Mouse (Mus musculus) yolk sac, embryonic 10.5 days (tissue): ENCODE measurements around the gene Sema3a.

Experiments
- DNase-seq: peaks from one replicate; pipeline ENCODE4 v3.0.0-alpha.2; 2017; ENCODE audit warnings: low spot score

The Sema3a gene

DNA sequence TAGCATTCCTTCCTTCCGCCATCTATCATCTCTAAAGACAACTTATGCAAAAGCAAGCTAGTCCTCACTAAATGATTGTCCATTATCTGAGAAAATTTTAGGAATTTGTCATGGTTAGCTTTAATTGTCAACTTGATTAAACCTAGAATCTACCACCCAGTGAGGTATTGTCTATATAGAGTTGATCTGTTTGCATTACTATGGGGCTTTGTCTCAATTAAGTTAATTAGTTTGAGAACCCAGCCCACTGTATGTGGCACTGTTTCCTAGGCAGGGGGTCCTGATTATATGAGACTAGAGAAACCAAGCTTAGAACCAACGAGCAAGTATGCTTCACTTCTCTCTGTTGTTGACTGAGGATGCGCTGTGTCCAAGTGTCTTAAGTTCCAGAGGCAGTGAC, 194.9 kb downstream of the Sema3a start:
- DNase-seq, result no peak

DNA sequence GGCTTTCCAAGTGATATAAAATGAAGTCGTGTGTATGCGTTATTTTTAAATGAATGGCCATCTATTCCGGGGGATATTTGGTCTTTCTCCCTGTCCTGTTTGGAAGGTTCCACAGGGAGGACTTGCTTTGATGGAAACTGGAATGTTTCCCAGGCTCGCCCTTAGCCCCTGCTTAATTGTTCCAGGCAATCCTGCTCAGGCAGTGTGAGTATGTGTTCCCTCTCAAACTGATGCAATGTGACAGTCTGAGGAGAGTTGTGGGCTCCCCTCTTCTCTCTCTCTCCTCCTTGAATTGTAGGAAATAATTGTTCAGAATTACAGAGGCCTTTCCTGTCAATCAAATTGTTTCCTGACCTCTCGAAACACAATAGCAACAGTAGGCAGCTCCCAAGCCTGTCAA, 202.1 kb downstream of the Sema3a start:
- no peak for DNase-seq

DNA sequence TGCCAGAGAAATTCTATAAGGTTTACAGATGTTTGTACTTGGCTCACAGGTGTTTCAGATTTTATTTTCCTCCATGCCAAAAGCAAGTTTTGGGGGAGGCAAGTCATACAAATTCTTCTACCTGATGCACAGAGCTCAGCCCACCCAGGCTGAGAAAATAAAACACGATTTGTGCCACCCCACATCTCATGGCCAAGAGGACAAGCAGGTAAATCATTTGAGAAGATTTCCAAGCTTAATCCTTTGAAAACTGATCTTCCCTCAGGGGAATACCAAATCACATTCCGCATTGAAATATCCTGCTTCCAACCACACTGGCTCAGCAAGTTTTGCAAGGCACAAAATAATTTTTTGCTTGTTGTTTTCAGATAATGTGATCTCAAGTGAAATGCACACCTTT, 206.2 kb downstream of the Sema3a start:
- DNase-seq, result no peak

DNA sequence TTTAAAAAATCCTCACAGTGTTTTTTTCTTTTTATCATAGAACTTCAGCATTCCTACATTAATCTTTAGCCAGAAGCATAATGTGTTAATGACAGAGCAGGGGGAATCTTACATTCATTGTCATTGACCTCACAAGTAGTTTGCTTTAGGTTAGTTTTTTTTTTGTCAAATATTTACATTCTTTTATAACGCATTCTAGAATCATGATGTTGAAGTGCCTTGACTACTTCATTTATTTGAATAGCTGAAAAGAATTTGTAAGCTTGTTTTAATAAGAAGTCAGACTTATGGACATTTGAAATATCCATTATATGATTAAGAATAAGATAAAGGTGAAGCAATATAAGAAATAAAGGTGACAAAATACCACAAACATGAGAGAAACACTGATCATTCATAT, 212.5 kb downstream of the Sema3a start:
- no peak for DNase-seq

DNA sequence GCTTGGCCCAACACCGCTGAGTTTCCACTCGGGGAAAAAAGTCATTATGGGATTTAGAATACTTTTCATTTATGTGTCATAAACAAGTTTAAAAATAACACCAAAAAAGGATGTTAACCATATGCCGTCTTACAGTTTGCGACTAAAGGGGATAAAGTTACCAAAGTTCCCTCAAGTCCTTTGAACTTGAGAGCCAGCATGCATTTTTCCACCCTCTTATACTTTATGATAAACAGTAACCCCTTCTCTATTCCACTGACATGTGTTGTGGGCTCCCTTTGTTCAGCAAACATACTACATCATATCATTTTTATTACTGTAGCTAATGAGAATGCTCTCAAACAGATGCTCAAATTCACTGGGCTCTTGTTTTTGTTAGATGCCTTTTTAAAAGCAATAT, 221.9 kb downstream of the Sema3a start:
- DNase-seq, result no peak

DNA sequence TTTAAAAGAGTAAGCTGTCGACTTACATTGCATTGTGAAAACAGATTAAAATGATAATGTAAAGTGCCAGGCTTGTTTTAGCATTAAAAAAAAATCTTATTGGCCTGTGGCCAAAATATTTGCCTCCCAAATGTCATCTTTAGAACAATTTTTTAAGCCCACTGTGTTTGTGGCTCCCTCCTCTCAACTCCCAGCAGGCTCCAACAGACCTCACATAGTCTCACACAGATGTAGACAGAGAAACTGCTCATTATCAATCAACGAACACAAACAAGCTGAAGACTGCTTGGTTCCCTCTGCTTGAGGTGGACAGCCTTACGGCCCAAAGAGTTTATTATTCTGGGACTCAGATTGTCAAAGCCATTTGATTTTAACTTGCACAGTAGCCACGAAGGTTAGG, 226.4 kb downstream of the Sema3a start:
- DNase-seq, result no peak

DNA sequence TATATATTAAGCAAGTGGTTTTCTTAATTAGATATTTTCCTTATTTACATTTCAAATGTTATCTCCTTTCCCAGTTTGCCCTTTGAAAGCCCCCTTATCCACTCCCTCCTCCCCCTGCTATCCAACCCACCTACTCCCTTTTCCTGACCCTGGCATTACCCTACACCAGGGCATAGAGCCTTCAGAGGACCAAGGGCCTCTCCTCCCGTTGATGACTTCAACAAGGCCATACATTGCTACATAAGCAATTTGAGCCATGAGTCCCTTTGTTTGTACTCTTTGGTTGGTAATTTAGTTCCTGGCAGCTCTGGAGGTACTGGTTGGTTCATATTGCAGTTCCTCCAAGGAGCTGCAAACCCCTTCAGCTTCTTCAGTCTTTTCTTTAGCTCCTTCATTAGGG, 227.8 kb downstream of the Sema3a start:
- no peak for DNase-seq

DNA sequence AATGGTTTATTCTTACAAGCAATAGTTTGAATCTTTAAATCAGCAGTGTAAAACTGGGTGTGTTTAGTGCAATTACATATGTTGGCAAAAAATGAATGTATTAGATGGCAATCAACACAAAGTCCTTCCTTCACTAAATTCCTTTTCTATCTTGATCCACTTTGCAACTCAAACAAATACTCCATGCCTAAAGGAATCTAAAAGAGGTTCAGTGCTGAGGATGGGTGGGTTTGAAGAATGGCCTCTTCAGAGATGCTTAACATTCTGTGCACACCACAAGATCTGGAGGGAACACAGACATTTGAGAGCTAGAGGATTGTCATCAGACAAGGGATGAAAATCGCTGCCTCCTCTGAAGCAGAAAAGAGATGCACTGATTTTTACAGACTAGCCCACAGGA, 228.3 kb downstream of the Sema3a start:
- DNase-seq, result no peak

DNA sequence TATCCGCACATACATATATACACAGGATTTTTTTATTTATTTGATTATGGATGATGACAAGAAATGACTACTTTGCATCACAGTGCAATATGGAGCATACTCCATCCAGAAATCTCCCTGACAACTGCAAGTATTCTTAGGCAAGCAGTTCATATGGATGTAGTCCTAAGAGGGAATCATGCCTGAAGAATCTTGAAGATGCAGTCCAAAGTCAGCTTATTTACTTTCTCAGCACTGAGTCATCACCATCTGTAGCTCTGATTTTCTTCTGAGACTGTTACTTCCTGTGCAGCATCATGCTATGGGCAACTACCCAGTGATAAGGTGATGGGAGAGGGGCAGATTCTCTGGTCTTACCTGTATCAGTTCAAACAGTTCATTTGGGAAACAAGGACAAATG, 229.7 kb downstream of the Sema3a start:
- no peak for DNase-seq

DNA sequence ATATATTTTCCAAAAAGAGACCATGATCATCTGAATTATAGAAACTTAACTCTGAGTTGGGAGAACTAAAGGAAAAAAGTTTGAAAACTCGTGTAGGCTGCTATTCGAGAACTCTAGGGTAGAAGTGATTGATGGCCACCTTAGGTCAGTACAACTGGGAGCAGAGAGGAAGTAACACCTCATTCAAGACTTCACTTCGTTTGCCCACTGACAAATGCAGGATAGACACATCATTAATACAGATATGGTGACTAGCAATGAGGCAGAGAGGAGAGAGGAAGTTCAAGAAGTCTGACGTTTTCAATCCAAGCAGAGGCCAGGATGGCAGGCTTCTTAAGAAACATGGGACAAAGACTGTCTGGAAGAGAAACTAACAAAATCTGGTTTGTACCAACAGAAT, 233.6 kb downstream of the Sema3a start:
- DNase-seq, result no peak

DNA sequence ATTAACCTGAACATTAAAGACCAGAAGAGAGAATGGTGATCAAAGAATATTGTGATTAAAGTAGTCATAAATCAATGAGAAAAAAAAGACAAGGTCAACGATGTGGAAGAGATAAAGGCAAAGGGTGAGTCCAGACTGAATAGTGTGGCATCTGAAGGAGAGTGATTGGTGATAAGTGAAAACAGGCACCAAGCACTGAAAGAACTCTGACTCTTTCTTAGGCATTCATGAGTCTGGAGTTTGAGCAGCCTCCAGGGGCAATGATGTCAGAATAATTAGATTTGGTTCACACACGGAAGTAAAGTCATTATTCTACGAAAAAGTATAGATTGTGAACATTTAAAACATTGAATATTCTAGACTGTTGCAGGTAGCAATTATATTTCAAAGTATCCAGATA, 235.5 kb downstream of the Sema3a start:
- no peak for DNase-seq

DNA sequence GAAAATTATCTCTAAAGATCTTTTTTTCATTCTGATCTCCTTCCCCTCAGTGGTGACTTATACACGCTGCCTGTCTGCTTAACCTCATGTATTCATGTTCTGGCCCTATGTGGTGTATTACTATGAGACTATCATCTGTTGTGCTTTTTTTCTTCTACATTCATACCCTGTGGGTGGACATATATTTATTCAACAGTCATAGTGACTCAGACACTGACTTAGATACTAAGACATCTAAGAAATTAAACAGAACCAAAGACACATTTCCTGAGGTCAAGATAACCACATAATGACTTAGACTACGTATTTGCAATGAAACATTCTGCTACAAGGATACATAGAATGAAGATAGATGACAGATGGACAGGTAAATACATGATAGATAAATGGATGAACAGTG, 239.9 kb downstream of the Sema3a start:
- DNase-seq, result no peak

DNA sequence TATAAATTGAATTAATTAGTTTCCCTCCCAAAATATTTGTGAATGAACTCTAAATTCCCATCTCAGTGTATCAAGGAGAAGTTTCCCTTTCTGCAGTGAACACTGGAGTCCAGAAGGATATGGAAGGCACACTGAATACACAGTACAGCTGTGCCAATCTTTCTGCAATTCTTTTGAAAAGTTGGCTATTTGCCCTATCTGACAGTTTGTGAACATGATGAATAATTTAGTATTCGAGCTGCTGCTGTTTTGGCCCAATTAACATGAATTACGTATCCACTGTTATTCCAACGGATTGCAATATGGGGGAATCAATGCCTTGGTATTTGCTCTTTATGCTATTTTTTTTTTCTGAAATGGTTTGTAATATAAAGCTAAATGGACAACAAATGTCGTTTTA, 254.0 kb downstream of the Sema3a start:
- no peak for DNase-seq

DNA sequence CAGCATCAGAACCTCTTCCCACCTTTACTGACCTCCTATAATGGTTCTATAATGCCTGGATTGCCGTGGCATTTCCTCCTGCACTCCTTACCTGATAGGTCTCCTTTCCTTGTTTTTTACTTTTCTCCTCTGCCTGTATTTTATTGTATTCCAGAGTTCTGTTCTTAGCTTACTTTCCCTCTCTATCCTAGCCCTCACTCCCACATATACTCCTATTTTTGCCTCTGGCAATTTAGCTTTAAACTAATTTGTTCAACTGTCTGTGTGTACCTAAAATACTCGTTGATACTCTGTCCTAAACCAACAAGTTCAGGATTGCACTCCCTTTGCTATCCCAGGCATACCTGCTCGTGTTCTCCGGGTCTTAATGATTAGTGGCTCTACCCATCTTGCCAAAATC, 258.8 kb downstream of the Sema3a start:
- no peak for DNase-seq

DNA sequence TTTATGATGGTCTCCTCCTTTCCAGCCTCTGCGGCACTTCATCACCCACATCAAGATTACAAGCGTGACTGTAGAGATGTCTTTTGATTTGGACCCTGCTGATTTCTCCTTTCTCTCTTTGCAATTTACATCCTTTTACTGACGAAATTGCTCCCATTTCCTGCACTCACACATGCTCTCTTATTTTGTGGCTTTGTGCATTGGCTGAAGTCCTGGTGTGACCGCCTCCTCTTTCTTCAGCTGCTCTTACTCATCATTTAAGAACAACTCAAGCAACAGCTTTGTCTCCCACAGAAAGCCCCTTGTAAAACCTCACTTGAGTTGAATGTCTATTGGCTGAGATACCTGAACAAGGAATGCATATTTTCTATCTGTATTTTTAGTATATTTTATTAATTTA, 259.5 kb downstream of the Sema3a start:
- DNase-seq, result no peak

DNA sequence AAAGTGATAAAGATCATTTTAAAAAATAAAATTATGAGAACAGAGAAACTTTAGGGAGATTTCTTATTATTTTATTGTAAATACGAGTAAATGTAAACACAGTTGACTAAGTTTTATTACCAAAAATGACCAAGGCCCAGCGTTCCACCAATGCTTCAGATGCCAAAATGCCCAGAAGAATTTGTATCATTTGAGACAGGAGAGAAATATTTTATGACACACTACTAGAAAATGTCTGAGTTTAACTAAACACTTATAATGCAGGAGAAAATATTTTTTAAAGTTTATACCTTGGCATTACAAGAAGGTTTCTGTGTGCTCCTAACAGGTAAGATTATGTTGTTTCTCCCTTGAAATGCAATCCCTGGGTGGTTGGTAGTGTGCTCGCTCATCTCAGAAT, 261.4 kb downstream of the Sema3a start:
- no peak for DNase-seq

DNA sequence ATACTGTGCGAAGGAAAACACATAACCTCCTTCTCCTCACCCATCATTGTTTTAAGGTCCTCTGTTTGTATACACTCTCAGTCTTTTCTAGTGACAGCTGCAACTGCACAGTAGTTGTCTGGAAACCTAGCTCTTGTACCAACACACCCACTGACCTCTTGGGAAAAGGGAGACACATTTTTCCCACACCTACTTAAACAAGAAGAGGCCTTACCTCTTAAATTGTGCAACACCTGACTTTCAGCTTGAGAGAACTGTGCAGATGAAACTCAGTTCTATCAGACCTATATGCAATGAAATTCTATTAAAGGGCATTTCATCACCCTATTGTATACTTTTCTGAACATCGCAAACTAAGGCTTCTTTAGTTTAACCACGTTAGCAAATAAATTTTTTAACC, 262.5 kb downstream of the Sema3a start:
- no peak for DNase-seq

DNA sequence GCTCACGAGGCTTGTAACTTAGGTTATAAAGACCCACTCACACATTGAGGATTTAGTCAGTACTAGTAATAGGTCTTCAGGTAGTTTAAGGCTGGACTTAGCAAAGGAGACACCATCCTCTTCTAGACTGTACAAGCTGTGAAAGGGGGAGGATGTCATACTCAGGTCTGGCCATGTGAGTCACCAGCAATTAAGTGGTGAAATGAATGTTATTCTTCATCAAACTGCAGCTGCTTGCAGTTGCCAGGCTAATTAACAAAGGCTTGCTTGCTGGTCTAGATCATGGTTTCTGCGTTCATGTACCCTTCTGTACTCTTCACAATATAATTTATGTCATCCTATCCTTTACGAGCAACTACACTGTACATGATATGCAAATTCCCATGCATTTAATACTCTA, 264.8 kb downstream of the Sema3a start:
- no peak for DNase-seq

DNA sequence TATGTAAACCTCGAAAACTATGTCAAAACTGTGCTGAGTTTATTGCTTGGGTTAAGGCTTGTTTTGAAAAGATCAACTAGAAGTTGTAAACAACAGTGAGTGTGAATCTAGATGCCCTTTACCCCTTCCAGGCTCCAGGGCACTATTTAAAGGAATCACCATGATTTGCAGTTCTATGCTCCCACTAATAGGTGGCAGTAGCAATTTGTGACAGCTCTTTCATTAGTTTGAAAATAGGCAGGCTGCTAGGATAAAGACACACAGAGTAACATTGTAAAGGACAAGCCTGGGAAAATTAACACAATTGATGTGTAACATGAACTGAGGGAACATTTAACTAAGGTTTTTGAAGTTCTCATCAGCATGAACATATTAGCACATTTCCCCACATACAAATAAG, 280.2 kb downstream of the Sema3a start:
- DNase-seq, result no peak

DNA sequence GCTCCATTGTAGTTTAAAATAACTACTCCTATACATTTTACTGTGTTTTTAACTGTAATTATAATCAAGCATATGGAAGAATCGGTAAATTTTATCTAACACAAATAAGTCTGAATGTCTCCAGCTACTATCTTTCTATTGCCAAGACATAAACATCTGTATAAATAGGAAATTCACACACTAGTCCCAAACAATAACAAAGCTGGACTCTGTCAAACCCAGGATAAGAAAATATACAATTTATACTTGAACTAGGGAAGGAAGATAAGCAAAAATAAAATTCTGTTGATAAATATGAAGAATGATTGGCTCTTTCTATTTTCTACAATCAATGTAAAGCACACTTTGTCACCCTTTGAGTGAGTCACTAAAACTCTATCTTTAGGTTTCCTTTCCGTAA, 280.9 kb downstream of the Sema3a start:
- DNase-seq, result no peak

DNA sequence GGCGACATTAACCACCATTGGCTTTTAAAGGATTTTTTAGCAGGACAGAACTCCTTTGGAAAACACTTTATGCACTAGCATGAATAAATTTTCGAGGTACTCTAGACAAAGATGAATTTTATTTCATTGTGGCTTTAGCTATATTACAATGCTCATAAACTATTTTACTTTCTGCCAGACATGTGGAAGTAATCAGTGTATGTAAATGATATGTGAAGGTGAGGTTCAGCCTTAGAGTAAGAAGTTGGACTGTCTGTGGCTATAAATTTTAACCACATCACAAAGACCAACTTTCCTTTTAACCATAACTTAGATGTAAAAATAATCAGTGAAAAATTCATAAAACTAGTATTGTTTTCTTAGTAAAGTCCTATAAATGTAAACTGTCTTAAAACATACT, 286.7 kb downstream of the Sema3a start:
- DNase-seq, result no peak

DNA sequence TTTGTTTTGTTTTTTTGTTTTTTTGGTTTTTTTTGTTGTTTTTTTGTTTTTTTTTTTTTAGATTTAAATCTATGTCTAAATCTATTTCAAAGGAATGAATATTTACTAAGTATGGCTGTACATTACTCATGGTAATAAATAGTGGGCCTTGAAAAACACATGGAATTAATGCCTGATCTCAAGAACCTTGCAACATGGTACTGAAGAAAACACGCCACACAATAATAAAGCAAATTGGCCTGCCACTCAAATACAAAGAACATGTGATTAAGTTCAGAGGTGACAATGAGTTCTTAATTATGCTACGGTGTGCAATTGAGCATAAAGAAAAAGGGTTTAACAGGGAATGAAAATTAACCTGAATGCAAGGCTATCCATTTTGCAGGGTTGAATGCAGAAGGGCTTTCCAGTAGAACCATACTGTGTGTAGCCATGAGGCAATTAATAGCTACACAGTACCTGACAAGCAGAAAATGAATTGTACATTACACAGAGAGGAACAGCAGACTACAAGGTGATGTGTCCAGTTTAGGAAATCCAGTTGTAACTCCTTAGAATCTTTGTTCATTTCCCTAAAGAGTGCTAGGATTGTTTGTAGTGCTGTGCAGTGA, 288.8 kb downstream of the Sema3a start:
- DNase-seq, result no peak

DNA sequence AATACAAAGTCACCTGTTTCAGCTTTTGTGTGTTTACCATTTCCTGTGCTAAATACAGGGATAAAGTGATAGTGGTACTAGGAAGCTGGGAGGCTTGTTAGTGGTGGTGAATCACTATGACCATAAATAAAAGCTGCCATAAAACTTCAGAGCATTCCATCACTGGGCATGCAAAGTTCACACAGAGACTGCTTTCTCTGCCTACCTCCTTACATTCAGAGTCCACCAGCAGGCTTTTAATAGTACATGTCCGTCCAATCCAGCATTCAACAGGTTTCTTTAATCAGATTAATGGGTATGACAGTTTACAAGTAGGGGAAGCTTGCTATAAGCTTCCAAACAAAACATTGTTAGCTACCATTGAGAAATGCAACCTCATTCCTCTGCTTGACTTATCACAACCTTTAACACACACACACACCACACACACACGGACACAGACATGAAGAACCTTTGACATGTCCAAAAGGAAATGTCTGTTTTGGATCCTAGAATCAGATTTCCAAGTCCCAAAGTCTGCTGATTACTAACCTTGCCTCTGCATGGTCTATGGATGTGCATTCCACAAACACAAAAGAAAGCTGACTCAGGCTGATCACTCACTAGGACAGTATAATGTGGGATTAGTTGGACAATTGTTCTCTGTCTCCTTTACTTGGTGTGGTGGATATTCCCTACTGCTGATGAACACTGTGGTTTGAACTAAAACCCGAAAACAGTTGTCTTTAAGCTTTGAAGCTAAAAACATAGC, 291.9 kb downstream of the Sema3a start:
- no peak for DNase-seq

DNA sequence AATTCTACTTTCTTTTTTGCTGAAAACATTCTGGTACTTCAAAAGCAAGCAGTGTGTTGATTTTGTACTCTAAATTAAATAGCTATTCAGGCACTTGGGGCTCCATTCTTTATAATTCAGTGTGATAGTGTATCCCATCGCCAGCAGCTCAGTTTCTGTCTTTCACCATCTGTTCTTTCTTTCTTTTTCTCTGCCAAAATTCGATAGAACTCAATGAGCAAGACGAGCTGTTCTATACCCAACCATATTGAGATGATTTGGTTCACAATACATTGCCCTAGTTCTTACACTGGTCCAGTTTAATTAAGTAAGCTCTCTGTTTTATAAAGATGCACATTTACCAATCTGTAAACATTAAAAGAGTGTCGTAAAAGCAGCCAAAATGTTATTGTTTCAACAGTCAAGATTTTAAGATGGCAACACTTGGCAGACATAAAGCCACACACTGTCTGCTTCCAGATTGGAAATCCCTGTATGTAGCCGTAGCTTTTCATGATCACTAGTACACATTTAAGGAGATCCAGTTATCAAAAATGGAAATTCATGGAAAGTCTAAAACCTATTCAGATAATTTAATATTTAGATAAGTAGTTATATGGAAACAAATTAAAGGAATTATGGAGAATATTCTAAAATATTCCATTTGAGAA, 296.2 kb downstream of the Sema3a start:
- no peak for DNase-seq
